Mouse (Mus musculus) CH12.LX (cell line): ENCODE measurements at regions not wholly inside any gene's neighbourhood (a gene's known extent, or its start where the extent isn't known, plus 50 kb on each side); places are given as distances from the start of the nearest gene placed in this dataset.

Experiments used
- CTCF ChIP-seq, 2 experiments: IDR thresholded peaks in 1 of 2; conservative IDR thresholded peaks in 1 of 2; 2 replicates each; pipeline ENCODE4 v1.5.1; 2011 to 2012; ENCODE audit warnings: low read depth in 2 of 2, low read length in 2 of 2, improper control_type of control experiment in 1 of 2, inconsistent platforms in 1 of 2, mild to moderate bottlenecking in 1 of 2, moderate library complexity in 1 of 2
- MEF2A ChIP-seq: IDR thresholded peaks from 2 replicates; pipeline ENCODE4 v1.6.1; 2014; ENCODE audit warnings: low read depth, mild to moderate bottlenecking, inconsistent platforms, low read length, improper control_type of control experiment, borderline replicate concordance
- MXI1 ChIP-seq: IDR thresholded peaks from 2 replicates; pipeline ENCODE4 v1.6.1; 2011; ENCODE audit warnings: mild to moderate bottlenecking, low read depth, low read length, improper control_type of control experiment
- NELFE ChIP-seq: IDR thresholded peaks from 2 replicates; pipeline ENCODE4 v1.6.1; 2011; ENCODE audit warnings: low read depth, low read length, improper control_type of control experiment
- POLR2A ChIP-seq: IDR thresholded peaks from 2 replicates; pipeline ENCODE4 v1.6.1; 2011; ENCODE audit warnings: low read depth, mild to moderate bottlenecking, improper control_type of control experiment, low read length
- USF2 ChIP-seq: conservative IDR thresholded peaks from 2 replicates; pipeline ENCODE4 v1.6.1; 2011; ENCODE audit warnings: low read depth, low read length, improper control_type of control experiment
- ZMIZ1 ChIP-seq: IDR thresholded peaks from 2 replicates; pipeline ENCODE4 v1.6.1; 2012; ENCODE audit warnings: low read depth, mild to moderate bottlenecking, inconsistent platforms, low read length, improper control_type of control experiment

- no peak for TF ChIP-seq POLR2A
- no peak for TF ChIP-seq USF2
- TF ChIP-seq CTCF (conservative IDR thresholded peaks at IDR 0.05 in 1 of 2, IDR thresholded peaks at IDR 0.05 in 1 of 2; ENCODE audit: low read depth in 2 of 2, low read length in 2 of 2), result peak; percentile 96 to 99
- peak; percentile 33; the same call in 1 of the 2 replicates for TF ChIP-seq MEF2A
- peak; percentile 68; the same call in 1 of the 2 replicates for TF ChIP-seq NELFE
- no peak for TF ChIP-seq ZMIZ1
- TF ChIP-seq MXI1, result no peak
Measured at GRCm38 (mm10) chr2:38429752-38430378, 81.6 kb upstream of the Nek6 start.
